Mouse (Mus musculus): ENCODE measurements around the gene Ppm1d. TPM values are rescaled to one million over a fixed set of nuclear protein-coding genes. Genes with fewer than 3 reads are reported as not detected.

The Ppm1d gene
- 8.3 and 8.7 TPM in 2 replicates for polyA plus RNA-seq (2015; fragmentation: Nextera tagmentation; extraction: Ambion mirVana)

DNA sequence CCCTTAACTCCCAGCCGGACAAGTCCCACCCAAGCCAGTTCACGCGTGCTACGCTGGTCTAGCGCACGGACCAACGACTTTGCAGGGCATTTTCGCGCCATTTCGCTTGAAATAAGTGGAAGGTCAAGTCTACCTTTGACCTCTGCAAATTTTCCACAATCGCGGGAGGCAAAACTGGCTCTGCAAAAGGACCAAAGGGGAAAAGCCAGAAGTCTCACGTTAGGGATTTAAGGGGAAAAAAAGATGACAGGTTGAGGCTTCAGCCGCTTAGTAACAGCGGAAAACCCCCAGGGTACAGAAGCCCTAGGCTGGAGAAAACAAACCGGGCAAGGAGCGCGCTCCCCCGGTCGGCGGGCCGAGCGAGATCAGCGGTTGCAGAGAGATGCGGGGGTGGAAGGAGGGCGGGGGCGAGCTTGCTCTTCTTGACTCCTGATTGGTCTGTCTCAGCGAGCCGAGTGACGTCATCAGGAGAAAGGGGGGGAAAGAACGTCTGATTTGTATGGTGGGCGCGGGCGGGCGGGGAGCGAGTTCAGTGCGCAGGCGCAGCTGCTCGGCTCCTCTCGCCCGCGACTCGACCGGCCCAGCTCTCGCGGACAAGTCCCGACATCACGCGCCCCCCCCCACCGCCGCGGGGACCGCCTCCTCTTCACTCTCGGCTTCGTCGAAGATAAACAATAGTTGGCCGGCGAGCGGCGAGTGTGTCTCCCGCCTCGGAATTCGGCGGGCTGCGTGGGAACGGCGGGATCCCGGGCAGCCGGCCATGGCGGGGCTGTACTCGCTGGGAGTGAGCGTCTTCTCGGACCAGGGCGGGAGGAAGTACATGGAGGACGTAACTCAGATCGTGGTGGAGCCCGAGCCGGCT lies at the start of gene Ppm1d:
Gene Ppm1d, plus strand, starts transcription at position 532 of the 862 bp plus-strand sequence.
- Histone ChIP-seq H3K27me3 (replicated peaks; ENCODE audit: control insufficient read depth, insufficient read depth, low read length) (no peaks in the 10 kb centered on the region), H3K9me3 (ENCODE audit: control insufficient read depth, low read length) (no peaks in the 10 kb centered on the region), H3K4me2 (ENCODE audit: low read depth, low read length) (peak within 1 kb of the TSS; percentile 88), H3K9ac (ENCODE audit: low read depth, low read length) (peak within 1 kb of the TSS; percentile 87), H3K4me3 (ENCODE audit: low read length) (peak within 1 kb of the TSS; percentile 96), H3K36me3 (ENCODE audit: control insufficient read depth, insufficient read depth, low read length) (no peaks in the 10 kb centered on the region), H3K4me1 (ENCODE audit: control insufficient read depth, insufficient read depth, low read length) (peaks cover 9% of the 10 kb centered on the region), H3K27ac (ENCODE audit: low read length) (peak within 1 kb of the TSS; percentile 97)
- WGBS, result under 1% methylated on average over 72 of the region's 78 CpGs
- ATAC-seq, result peak; percentile 95

DNA sequence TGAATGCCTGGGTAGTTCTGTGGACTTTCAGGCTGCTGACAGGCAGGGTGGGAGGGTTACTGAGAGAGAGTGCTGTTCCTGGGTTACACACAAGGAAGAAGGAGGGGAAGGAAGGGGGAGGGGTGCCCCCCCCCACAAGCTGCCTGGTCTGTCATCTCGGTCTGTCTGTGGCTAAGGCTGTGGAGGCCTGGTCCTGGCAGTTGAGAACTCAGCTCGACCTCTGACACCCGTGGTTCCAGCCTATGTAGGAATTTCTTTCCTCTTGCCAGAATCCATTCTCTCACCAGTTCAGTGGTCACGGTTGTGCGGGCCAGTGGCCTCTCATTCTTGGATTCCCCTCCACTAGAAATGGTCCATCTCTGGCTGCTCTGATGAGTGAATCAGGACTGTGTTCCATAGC lies 46.4 kb upstream of the Ppm1d start:
- H3K27ac ChIP-seq (ENCODE audit: low read length), result no peak overlapping the region
- H3K4me1 ChIP-seq (ENCODE audit: control insufficient read depth, insufficient read depth, low read length), result no peaks in the 10 kb centered on the region
- H3K4me3 ChIP-seq (ENCODE audit: low read length), result no peak overlapping the region
- H3K27me3 ChIP-seq (replicated peaks; ENCODE audit: control insufficient read depth, insufficient read depth, low read length), result no peaks in the 10 kb centered on the region
- no peak for ATAC-seq
- H3K9ac ChIP-seq (ENCODE audit: low read depth, low read length), result no peak overlapping the region
- 57% methylated on average over 5 of the region's 5 CpGs for WGBS
- H3K9me3 ChIP-seq (ENCODE audit: control insufficient read depth, low read length), result no peaks in the 10 kb centered on the region
- H3K4me2 ChIP-seq (ENCODE audit: low read depth, low read length), result no peak overlapping the region
- no peaks in the 10 kb centered on the region for H3K36me3 ChIP-seq (ENCODE audit: control insufficient read depth, insufficient read depth, low read length)

DNA sequence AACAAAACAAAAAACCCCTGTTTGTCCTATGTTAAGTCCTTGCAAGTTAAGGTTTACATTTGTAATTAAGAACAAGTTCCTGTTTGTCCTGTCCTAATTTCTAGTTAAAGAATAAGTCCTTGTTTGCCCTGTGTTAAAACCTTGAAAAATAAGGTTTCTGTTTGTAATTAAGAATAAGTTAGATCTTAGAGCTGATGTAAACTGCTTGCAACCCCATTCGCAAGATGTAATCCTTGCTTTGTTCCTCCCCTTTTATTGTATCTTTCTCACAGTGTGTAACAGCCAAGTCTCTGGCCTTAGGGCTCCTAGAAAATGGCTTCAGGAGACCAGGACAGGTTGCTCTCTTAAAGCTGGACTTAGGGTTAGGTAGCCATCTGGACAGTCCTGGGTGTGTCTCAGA lies 43.7 kb upstream of the Ppm1d start:
- no peak for ATAC-seq

DNA sequence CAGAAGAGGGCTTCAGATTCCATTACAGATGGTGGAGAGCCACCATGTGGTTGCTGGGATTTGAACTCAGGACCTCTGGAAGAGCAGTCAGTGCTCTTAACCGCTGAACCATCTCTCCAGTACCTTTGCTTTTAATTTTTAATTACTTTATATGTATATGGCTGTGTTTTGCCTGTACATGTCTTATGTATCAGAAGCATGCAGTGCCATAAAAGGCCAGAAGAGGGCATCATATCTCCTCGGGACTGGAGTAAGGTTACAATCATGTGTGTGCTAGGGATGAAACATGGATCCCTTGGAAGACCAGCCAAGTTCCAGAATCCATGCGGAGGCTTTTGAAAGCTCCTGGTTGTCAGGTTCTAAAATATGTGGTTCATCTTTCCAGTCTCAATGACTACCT lies 40.4 kb upstream of the Ppm1d start:
- H3K27me3 ChIP-seq (replicated peaks; ENCODE audit: control insufficient read depth, insufficient read depth, low read length), result no peaks in the 10 kb centered on the region
- no peak overlapping the region for H3K4me3 ChIP-seq (ENCODE audit: low read length)
- no peak for ATAC-seq
- H3K36me3 ChIP-seq (ENCODE audit: control insufficient read depth, insufficient read depth, low read length), result no peaks in the 10 kb centered on the region
- H3K27ac ChIP-seq (ENCODE audit: low read length), result no peak overlapping the region
- H3K4me2 ChIP-seq (ENCODE audit: low read depth, low read length), result no peak overlapping the region
- 70% methylated on average over 3 of the region's 3 CpGs for WGBS
- H3K9ac ChIP-seq (ENCODE audit: low read depth, low read length), result no peak overlapping the region
- H3K4me1 ChIP-seq (ENCODE audit: control insufficient read depth, insufficient read depth, low read length), result no peaks in the 10 kb centered on the region
- no peaks in the 10 kb centered on the region for H3K9me3 ChIP-seq (ENCODE audit: control insufficient read depth, low read length)

More for the DNA sequence above, 43.7 kb upstream of the Ppm1d start:
- Histone ChIP-seq H3K27me3 (replicated peaks; ENCODE audit: control insufficient read depth, insufficient read depth, low read length) (no peaks in the 10 kb centered on the region), H3K27ac (ENCODE audit: low read length) (no peak overlapping the region), H3K36me3 (ENCODE audit: control insufficient read depth, insufficient read depth, low read length) (no peaks in the 10 kb centered on the region), H3K4me3 (ENCODE audit: low read length) (no peak overlapping the region), H3K9ac (ENCODE audit: low read depth, low read length) (no peak overlapping the region), H3K4me2 (ENCODE audit: low read depth, low read length) (no peak overlapping the region), H3K4me1 (ENCODE audit: control insufficient read depth, insufficient read depth, low read length) (no peaks in the 10 kb centered on the region), H3K9me3 (ENCODE audit: control insufficient read depth, low read length) (no peaks in the 10 kb centered on the region)
- 98% methylated on average over 1 of the region's 1 CpGs for WGBS

DNA sequence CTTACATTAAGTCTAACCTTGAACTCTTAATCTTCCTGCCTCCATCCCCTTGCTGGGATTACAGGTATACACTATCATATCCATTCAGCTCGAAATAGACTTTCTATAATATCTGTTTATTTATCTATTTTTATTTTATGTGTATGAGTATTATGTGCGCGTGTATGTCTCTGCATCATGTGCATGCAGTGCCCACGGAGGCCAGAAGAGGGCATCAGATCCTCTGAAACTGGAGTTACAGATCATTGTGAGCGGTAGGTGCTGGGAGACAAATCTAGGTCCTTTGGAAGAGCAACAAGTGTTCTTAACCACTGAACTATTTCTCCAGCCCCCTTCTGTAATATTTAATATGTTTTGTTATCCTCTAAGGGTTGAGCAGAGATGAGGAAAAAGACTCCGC lies 37.7 kb upstream of the Ppm1d start:
- no peak for ATAC-seq
- WGBS, result 70% methylated on average over 6 of the region's 6 CpGs
- Histone ChIP-seq H3K4me1 (ENCODE audit: control insufficient read depth, insufficient read depth, low read length) (no peaks in the 10 kb centered on the region), H3K4me3 (ENCODE audit: low read length) (no peak overlapping the region), H3K4me2 (ENCODE audit: low read depth, low read length) (no peak overlapping the region), H3K9me3 (ENCODE audit: control insufficient read depth, low read length) (no peaks in the 10 kb centered on the region), H3K9ac (ENCODE audit: low read depth, low read length) (no peak overlapping the region), H3K36me3 (ENCODE audit: control insufficient read depth, insufficient read depth, low read length) (no peaks in the 10 kb centered on the region), H3K27ac (ENCODE audit: low read length) (no peak overlapping the region), H3K27me3 (replicated peaks; ENCODE audit: control insufficient read depth, insufficient read depth, low read length) (no peaks in the 10 kb centered on the region)

DNA sequence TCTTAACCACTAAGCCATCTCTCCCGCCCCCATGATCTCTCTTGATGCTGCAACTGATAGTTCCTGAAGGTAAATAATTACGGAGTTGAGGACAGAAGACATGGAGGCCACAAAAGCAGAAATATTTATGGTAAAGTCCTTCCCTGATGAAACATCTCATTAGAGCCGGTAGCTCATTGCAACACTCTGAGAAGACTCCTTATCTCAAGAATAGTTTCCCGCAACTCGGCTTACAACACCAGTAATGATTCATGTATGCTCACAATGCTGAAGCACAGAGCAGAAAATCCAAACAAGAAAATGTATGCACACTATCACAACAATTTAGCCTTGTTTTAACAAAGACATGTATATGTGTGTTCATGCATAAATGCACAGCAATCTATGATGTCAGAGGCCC lies 35.9 kb upstream of the Ppm1d start:
- no peaks in the 10 kb centered on the region for H3K9me3 ChIP-seq (ENCODE audit: control insufficient read depth, low read length)
- no peak overlapping the region for H3K4me2 ChIP-seq (ENCODE audit: low read depth, low read length)
- no peaks in the 10 kb centered on the region for H3K4me1 ChIP-seq (ENCODE audit: control insufficient read depth, insufficient read depth, low read length)
- H3K27me3 ChIP-seq (replicated peaks; ENCODE audit: control insufficient read depth, insufficient read depth, low read length), result no peaks in the 10 kb centered on the region
- ATAC-seq, result no peak
- no peak overlapping the region for H3K9ac ChIP-seq (ENCODE audit: low read depth, low read length)
- no peak overlapping the region for H3K27ac ChIP-seq (ENCODE audit: low read length)
- WGBS, result 76% methylated on average over 5 of the region's 5 CpGs
- H3K36me3 ChIP-seq (ENCODE audit: control insufficient read depth, insufficient read depth, low read length), result no peaks in the 10 kb centered on the region
- no peak overlapping the region for H3K4me3 ChIP-seq (ENCODE audit: low read length)

DNA sequence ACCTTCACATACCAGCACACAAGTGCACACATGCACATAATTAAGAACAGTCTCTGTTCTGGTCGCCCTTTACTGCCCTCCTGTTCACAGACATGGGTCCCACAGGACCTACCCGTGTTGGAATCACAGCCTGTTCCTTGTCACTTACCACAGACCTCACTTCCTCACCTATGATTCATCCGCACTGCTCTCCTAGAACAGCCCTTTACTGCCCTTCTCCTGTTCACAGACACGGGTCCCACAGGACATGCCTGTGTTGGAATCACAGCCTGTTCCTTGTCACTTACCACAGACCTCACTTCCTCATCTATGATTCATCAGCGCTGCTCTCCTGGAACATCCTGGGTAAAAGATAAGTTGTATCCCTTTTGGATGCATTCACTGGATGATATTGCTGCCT lies 33.4 kb upstream of the Ppm1d start:
- Histone ChIP-seq H3K9ac (ENCODE audit: low read depth, low read length) (no peak overlapping the region), H3K27ac (ENCODE audit: low read length) (no peak overlapping the region), H3K4me2 (ENCODE audit: low read depth, low read length) (no peak overlapping the region), H3K27me3 (replicated peaks; ENCODE audit: control insufficient read depth, insufficient read depth, low read length) (no peaks in the 10 kb centered on the region), H3K4me1 (ENCODE audit: control insufficient read depth, insufficient read depth, low read length) (no peaks in the 10 kb centered on the region), H3K36me3 (ENCODE audit: control insufficient read depth, insufficient read depth, low read length) (no peaks in the 10 kb centered on the region), H3K4me3 (ENCODE audit: low read length) (no peak overlapping the region), H3K9me3 (ENCODE audit: control insufficient read depth, low read length) (no peaks in the 10 kb centered on the region)
- ATAC-seq, result no peak
- WGBS, result 66% methylated on average over 5 of the region's 5 CpGs

DNA sequence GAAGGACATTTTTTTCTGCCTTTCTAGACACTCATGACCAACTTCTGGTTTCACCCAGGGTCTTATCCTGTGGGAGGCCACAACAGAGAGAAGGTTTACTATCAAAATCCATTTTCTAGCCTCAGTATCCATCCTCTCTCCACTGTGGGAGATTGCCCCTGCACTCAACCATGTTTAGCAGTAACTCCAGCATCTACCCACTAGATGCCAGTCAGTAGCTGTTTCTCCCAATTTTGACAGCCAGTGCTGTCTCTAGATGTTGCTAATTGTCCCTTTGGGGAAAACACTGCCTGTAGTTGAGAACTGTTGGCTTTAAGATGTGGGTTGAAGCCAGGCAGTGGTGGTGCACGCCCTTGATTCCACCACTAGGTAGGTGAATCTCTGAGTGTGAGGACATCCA lies 32.9 kb upstream of the Ppm1d start:
- Histone ChIP-seq H3K9ac (ENCODE audit: low read depth, low read length) (no peak overlapping the region), H3K4me2 (ENCODE audit: low read depth, low read length) (no peak overlapping the region), H3K27me3 (replicated peaks; ENCODE audit: control insufficient read depth, insufficient read depth, low read length) (no peaks in the 10 kb centered on the region), H3K4me1 (ENCODE audit: control insufficient read depth, insufficient read depth, low read length) (no peaks in the 10 kb centered on the region), H3K27ac (ENCODE audit: low read length) (no peak overlapping the region), H3K36me3 (ENCODE audit: control insufficient read depth, insufficient read depth, low read length) (no peaks in the 10 kb centered on the region), H3K4me3 (ENCODE audit: low read length) (no peak overlapping the region), H3K9me3 (ENCODE audit: control insufficient read depth, low read length) (no peaks in the 10 kb centered on the region)
- 79% methylated on average over 1 of the region's 1 CpGs for WGBS
- no peak for ATAC-seq

DNA sequence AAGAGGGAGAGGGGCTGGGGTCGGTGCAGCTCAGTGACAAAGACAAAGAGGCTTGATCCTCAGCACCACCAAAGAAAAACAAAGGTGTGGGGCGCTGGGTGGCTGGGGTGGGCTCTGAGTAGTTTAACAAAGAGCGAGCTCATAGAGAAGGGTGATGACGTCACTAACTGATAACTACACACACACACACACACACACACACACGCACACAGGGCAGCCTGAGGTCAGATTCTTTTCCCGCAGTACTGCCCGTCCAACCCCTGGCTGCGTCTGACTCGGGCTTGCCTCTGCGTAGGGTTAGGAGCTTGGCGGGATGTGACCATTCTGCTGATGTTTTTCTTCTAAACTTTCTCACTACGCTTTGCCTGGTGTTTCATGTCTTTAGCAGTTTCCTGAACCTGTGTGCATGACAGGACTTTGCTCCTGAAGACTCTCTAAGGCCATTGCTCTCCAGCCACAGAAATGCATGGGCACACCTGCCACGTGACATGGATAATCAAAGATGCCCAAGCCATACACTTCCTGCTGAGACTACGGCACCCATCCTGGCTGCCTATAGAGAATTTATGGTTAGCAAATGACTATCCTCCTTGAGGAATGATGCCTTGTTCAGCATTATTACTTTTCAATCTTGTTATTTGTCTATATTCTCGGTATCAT lies 29.7 kb upstream of the Ppm1d start:
- Histone ChIP-seq H3K4me1 (ENCODE audit: control insufficient read depth, insufficient read depth, low read length) (no peaks in the 10 kb centered on the region), H3K27me3 (replicated peaks; ENCODE audit: control insufficient read depth, insufficient read depth, low read length) (no peaks in the 10 kb centered on the region), H3K36me3 (ENCODE audit: control insufficient read depth, insufficient read depth, low read length) (no peaks in the 10 kb centered on the region), H3K9ac (ENCODE audit: low read depth, low read length) (no peak overlapping the region), H3K4me2 (ENCODE audit: low read depth, low read length) (no peak overlapping the region), H3K4me3 (ENCODE audit: low read length) (no peak overlapping the region), H3K9me3 (ENCODE audit: control insufficient read depth, low read length) (no peaks in the 10 kb centered on the region), H3K27ac (ENCODE audit: low read length) (no peak overlapping the region)
- whole genome bisulfite sequencing, result 57% methylated on average over 15 of the region's 15 CpGs
- peak; percentile 53; the same call in 1 of the 2 replicates for ATAC-seq

All from intestine, embryonic 16.5 days (tissue).